Mouse (Mus musculus) kidney, embryonic 16.5 days (tissue): ENCODE data around the gene Plppr2. TPM values are rescaled to one million over a fixed set of nuclear protein-coding genes. Genes with fewer than 3 reads are reported as not detected.
A peak's percentile ranks its signal among the peaks of the same experiment; 100 is the strongest.

ENCODE experiments used
- ATAC-seq: fragments of 200-750 bp; cut with Nextera tagmentation; 2 replicates; pipeline ENCODE4 v1.8.0; 2017; ENCODE audit warnings: moderate TSS enrichment; ENCODE audit not compliant: low FRiP score, low TSS enrichment
- H3K27ac ChIP-seq: fragments of 300-500 bp; sonication (generic); 2 replicates; pipeline ENCODE4 v1.5.1; 2014; ENCODE audit warnings: low read length
- H3K27me3 ChIP-seq: fragments of 300-500 bp; sonication (generic); 2 replicates; pipeline ENCODE4 v1.6.1; 2014; ENCODE audit warnings: low read length, control low read depth, mixed read lengths; ENCODE audit not compliant: insufficient read depth
- H3K36me3 ChIP-seq: fragments of 300-500 bp; sonication (generic); 2 replicates; pipeline ENCODE4 v1.6.1; 2014; ENCODE audit warnings: low read length, control low read depth, mixed read lengths; ENCODE audit not compliant: insufficient read depth
- H3K4me1 ChIP-seq: fragments of 300-500 bp; sonication (generic); 2 replicates; pipeline ENCODE4 v1.6.1; 2014; ENCODE audit warnings: low read length, control low read depth, mixed read lengths; ENCODE audit not compliant: insufficient read depth
- H3K4me2 ChIP-seq: fragments of 300-500 bp; sonication (generic); replicated peaks from 2 replicates; pipeline ENCODE4 v1.6.1; 2014; ENCODE audit warnings: low read depth, low read length
- H3K4me3 ChIP-seq: fragments of 300-500 bp; sonication (generic); 2 replicates; pipeline ENCODE4 v1.5.1; 2014; ENCODE audit warnings: mild to moderate bottlenecking, low read length
- H3K9ac ChIP-seq: fragments of 300-500 bp; sonication (generic); replicated peaks from 2 replicates; pipeline ENCODE4 v1.6.1; 2014; ENCODE audit warnings: low read length
- H3K9me3 ChIP-seq: fragments of 300-500 bp; sonication (generic); 2 replicates; pipeline ENCODE4 v1.6.1; 2016; ENCODE audit warnings: low read length, control low read depth
- WGBS: fragments of 180-500 bp; shearing (Covaris S2); extraction: QIAGEN DNeasy Blood & Tissue Kit; methylation state at CpG from one replicate; pipeline ENCODE4 v1.1.7; 2014; 5-methylcytosine and 5-hydroxymethylcytosine counted together
- polyA plus RNA-seq: library from polyadenylated mRNA; unstranded; fragments of >200 nt; fragmentation: Nextera tagmentation; extraction: Ambion mirVana; gene quantifications from 2 replicates; pipeline ENCODE4 v1.2.1, GENCODE M21; 2015

The Plppr2 gene
- polyA plus RNA-seq, 1 experiment from 2014 or later, result 10.4 TPM

DNA sequence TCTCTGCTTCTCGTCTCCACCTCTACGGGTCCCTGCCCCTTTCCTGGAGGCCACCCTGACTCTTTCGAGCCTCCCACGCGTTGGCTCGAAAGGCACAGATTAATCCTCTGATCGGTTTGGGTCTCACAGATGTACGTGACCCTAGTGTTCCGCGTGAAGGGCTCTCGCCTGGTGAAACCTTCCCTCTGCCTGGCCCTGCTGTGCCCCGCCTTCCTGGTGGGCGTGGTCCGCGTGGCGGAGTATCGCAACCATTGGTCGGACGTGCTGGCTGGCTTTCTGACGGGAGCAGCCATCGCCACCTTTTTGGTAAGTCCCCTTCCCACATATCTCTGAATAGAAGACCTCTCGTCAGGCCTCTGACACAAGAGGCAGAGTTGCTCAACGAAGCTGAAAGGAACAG is 7.4 kb downstream of the Plppr2 start:
- Histone ChIP-seq H3K27ac (no peak overlapping the region), H3K36me3 (no peaks in the 10 kb centered on the region), H3K4me1 (peaks cover 4% of the 10 kb centered on the region; the same call in 1 of the 2 replicates), H3K4me2 (peak overlapping the region; percentile 31; the same call in 1 of the 2 replicates), H3K9me3 (no peaks in the 10 kb centered on the region), H3K27me3 (0 out of 2 replicates have a peak, but pooled peaks cover 6% of the 10 kb centered on the region), H3K9ac (no peak overlapping the region), H3K4me3 (0 out of 2 replicates have a peak overlapping the region, but pooled peaks have one; percentile 6)
- no peak for ATAC-seq
- WGBS, result 9% methylated on average over 23 of the region's 23 CpGs

DNA sequence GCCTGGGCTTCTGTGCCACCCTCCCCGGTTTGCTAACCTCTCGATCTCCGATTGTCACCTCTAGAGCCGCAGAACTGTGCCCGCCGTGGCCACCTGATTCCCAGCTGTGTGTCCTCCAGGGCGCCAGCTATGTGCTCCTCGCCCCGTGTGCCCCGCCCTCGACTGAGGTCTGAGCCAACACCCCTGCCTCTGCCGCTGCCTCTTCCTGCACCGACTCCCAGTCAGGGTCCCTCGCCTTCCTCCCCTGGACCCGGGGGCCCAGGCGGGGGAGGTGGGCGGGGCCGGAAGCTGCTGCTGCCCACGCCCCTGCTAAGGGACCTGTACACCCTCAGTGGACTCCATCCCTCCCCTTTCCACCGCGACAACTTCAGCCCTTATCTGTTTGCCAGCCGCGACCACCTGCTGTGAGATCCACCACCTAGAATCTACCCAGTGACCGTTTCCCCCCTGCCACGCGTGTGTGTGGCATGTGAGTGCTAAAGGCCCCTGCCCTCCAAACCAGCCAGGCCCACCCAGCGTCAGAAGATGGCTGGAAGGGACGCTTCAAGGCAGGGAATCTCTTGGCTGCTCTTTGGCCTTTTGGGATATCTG is 10.8 kb downstream of the Plppr2 start:
- H3K36me3 ChIP-seq, result no peaks in the 10 kb centered on the region
- H3K4me3 ChIP-seq, result no peak overlapping the region
- H3K27ac ChIP-seq, result no peak overlapping the region
- no peak overlapping the region for H3K9ac ChIP-seq
- H3K9me3 ChIP-seq, result no peaks in the 10 kb centered on the region
- peaks cover 4% of the 10 kb centered on the region; the same call in 1 of the 2 replicates for H3K4me1 ChIP-seq
- peak overlapping the region; percentile 11; the same call in 1 of the 2 replicates for H3K4me2 ChIP-seq
- 0 out of 2 replicates have a peak, but pooled peaks cover 6% of the 10 kb centered on the region for H3K27me3 ChIP-seq
- ATAC-seq, result no peak
- WGBS, result 5% methylated on average over 28 of the region's 28 CpGs

DNA sequence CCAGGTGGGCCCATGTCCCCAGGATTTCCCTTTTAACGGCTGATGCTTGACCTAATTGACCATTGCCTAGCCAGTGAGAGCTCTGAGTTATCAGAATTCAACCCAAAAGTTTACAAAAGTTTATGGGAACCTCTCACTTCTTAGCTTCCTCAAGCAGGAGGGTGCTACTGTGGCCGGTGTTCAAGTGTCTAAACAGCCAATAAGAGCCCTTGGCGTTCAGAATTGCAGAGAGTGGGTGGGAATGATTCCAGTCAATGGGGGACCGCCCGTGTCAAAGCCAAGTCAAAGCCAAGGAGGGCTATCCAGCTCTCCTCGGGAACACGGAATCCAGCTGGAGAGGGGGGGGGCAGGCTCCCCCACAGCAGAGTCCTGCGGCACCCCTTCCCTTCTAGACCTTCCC is 11.3 kb downstream of the Plppr2 start:
- no peak overlapping the region for H3K9ac ChIP-seq
- no peaks in the 10 kb centered on the region for H3K9me3 ChIP-seq
- ATAC-seq, result no peak
- 0 out of 2 replicates have a peak, but pooled peaks cover 6% of the 10 kb centered on the region for H3K27me3 ChIP-seq
- 55% methylated on average over 8 of the region's 8 CpGs for WGBS
- no peaks in the 10 kb centered on the region for H3K36me3 ChIP-seq
- peaks cover 4% of the 10 kb centered on the region; the same call in 1 of the 2 replicates for H3K4me1 ChIP-seq
- H3K4me3 ChIP-seq, result no peak overlapping the region
- no peak overlapping the region for H3K27ac ChIP-seq
- H3K4me2 ChIP-seq, result no peak overlapping the region

DNA sequence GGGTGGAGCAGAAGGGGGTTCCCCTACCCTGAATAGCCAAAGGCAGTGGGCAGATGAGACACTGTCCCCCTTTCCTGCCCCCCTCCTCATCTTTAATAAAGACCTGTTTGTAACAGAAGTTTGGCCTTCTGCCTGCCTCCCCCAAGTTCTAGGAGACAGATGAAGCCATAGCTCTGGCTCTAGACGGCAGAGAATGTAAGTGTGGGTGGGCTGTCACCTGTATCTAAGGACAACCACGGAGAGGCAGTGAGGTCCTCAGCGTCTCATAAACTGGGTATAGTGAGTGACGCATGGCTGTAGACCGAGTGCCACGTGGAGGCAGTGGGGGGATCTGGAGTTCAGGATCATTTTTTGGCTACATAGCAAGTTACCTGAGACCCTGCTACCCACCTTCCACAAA is 12.0 kb downstream of the Plppr2 start:
- Histone ChIP-seq H3K4me2 (no peak overlapping the region), H3K9ac (no peak overlapping the region), H3K27ac (no peak overlapping the region), H3K4me1 (peaks cover 4% of the 10 kb centered on the region; the same call in 1 of the 2 replicates), H3K4me3 (no peak overlapping the region), H3K36me3 (no peaks in the 10 kb centered on the region), H3K27me3 (0 out of 2 replicates have a peak, but pooled peaks cover 6% of the 10 kb centered on the region), H3K9me3 (no peaks in the 10 kb centered on the region)
- ATAC-seq, result no peak
- 58% methylated on average over 6 of the region's 6 CpGs for WGBS

DNA sequence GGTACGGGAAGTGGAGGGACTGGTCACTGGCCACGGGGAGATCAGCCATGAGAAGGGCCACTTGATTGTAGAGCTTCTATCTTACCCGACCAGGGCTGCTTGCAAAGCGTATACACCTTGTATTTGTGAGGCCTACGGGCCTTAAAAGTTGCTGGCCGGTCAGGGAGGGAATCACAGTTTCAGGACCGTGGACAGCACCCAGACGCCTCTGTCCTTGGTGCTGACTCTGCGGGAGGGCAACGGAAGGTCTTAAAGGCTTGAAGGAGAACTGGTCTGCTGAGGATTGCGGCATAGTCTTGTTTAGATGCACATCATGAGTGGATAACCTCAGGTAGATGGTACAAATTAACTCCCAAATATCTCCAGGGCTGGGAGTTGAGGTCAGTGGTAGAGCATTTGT is 13.5 kb downstream of the Plppr2 start:
- ATAC-seq, result no peak
- Histone ChIP-seq H3K4me2 (no peak overlapping the region), H3K27me3 (0 out of 2 replicates have a peak, but pooled peaks cover 6% of the 10 kb centered on the region), H3K4me3 (no peak overlapping the region), H3K4me1 (peaks cover 4% of the 10 kb centered on the region; the same call in 1 of the 2 replicates), H3K27ac (no peak overlapping the region), H3K9ac (no peak overlapping the region), H3K9me3 (no peaks in the 10 kb centered on the region), H3K36me3 (no peaks in the 10 kb centered on the region)
- WGBS, result 17% methylated on average over 11 of the region's 11 CpGs

DNA sequence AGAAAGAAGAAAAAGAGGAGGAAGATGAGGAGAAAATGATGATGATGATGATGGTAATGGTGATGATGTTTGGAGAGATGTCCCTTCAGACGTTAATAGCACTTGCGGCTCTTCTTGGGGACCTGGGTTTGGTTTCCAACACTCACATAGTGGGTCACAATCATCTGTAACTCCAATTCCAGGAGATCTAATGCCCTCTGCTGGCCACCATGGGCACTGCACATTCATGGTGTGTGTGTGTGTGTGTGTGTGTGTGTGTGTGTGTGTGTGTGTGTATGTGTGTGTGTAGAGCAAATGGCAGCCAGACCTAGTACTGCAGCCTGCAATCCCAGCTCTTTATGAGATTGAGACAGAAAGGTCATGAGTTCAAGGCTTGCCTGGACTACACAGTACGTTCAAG is 15.1 kb downstream of the Plppr2 start:
- Histone ChIP-seq H3K9ac (no peak overlapping the region), H3K27me3 (0 out of 2 replicates have a peak, but pooled peaks cover 6% of the 10 kb centered on the region), H3K4me3 (no peak overlapping the region), H3K9me3 (no peaks in the 10 kb centered on the region), H3K4me1 (peaks cover 10% of the 10 kb centered on the region), H3K4me2 (no peak overlapping the region), H3K27ac (no peak overlapping the region), H3K36me3 (no peaks in the 10 kb centered on the region)
- WGBS, result 81% methylated on average over 3 of the region's 3 CpGs
- ATAC-seq, result no peak

DNA sequence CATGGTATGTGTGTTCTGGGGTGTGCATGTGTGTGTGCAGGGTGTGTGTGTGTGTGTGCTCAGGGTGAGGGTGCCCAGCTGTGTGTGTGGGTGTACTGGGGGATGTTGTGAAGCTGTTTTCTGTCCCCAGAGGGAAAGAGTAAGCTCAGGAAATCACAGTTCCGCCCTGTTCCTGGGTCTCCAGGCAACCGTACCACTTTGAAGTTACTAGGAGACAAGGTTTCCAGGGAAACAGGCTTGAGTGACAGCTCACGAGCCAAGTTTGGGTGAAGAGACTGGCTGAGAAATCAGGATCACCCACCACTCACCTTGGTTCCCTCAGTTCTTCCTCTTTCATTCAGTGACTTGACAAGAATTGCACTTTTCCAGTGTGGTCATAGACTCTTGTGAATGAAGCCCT is 16.8 kb downstream of the Plppr2 start:
- H3K27ac ChIP-seq, result no peak overlapping the region
- ATAC-seq, result no peak
- no peaks in the 10 kb centered on the region for H3K27me3 ChIP-seq
- H3K4me2 ChIP-seq, result no peak overlapping the region
- H3K4me1 ChIP-seq, result peaks cover 5% of the 10 kb centered on the region
- 18% methylated on average over 3 of the region's 3 CpGs for WGBS
- H3K9me3 ChIP-seq, result no peaks in the 10 kb centered on the region
- H3K4me3 ChIP-seq, result no peak overlapping the region
- H3K9ac ChIP-seq, result no peak overlapping the region
- H3K36me3 ChIP-seq, result peaks cover 6% of the 10 kb centered on the region; the same call in 1 of the 2 replicates

DNA sequence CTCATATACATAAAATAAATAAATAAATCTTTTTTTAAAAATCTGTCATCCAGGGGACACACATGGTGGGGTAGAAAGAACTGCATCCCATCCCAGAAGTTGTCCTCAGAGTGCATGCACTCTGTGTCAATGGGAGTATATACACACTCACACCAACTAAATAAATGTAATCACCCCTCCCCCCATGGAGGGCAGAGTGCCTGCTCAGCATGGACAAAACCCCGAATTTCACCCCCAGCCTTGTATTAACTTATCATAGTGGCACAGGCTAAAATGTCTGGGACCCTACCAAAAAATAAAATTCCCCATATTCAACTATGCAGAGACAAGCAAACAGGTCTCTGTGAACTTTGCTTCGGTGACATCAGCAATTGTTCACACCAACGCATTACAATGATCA is 17.8 kb downstream of the Plppr2 start:
- Histone ChIP-seq H3K9me3 (no peaks in the 10 kb centered on the region), H3K4me3 (no peak overlapping the region), H3K27ac (no peak overlapping the region), H3K4me1 (peaks cover 6% of the 10 kb centered on the region), H3K36me3 (peaks cover 7% of the 10 kb centered on the region; the same call in 1 of the 2 replicates), H3K4me2 (no peak overlapping the region), H3K27me3 (no peaks in the 10 kb centered on the region), H3K9ac (no peak overlapping the region)
- WGBS, result 74% methylated on average over 3 of the region's 3 CpGs
- no peak for ATAC-seq

DNA sequence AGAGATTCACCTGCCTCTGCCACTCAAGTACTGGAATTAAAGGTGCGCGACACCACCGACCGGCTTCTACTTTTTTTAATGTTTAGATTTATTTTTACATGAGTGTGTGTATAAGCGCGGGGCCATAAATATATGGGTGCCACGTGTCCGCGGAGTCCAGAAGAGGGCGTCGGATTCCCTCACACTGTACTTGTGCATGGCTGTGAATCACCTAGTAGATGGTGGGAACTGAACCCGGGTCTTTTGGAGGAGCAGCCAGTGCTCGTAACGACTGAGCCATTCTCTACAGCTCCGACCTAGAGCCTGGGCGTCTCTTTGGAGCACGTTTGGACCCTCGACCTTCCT is 18.4 kb downstream of the Plppr2 start:
- 2% methylated on average over 18 of the region's 18 CpGs for WGBS

DNA sequence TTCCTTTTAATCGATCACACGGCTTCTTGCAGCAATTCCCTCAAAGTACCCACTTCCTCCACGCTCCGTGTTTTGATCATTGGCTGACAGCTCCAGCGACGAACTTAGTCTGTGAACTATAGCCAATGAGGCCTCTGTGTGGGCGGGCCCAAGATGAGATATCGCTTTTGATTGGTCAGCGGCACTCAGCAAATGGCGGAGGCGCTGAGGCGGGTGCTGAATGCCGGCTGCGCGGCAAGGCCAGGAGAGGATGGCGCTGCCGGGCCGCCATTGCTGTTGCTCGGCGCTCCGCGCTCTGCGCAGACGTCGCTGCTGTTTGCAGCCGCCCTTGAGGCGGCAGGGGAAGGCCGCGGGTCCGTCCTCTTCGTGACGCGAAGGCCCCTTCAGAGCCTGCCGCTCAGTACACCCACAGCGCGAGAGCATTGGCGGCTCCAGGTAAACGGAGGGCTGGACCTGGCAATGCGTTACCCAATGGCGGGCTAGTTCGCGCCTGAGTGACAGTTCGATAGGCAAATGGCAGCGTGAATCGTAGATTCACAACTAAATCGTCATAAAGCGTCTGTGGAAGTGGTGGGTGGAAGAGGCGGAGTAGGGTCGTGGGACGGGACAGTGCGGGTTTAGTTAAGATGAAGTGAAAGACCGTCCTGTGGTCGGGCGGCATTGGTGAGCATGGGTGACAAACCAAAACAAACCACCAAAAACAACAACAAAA is 18.9 kb downstream of the Plppr2 start, which contains the start of gene Swsap1:
Swsap1 (plus strand) TSS at position 186 of the 712 bp plus-strand sequence.
- peaks cover 7% of the 10 kb centered on the region; the same call in 1 of the 2 replicates for H3K36me3 ChIP-seq
- WGBS, result under 1% methylated on average over 54 of the region's 54 CpGs
- H3K4me2 ChIP-seq, result peak within 1 kb of the TSS; percentile 72
- H3K9ac ChIP-seq, result peak within 1 kb of the TSS; percentile 78
- no peaks in the 10 kb centered on the region; the same call in 1 of the 2 replicates for H3K27me3 ChIP-seq
- peak; percentile 97 for ATAC-seq
- no peaks in the 10 kb centered on the region for H3K9me3 ChIP-seq
- H3K27ac ChIP-seq, result peak within 1 kb of the TSS; percentile 91
- H3K4me1 ChIP-seq, result peaks cover 17% of the 10 kb centered on the region
- peak within 1 kb of the TSS; percentile 76 for H3K4me3 ChIP-seq

More for the DNA sequence above, 18.4 kb downstream of the Plppr2 start:
- H3K9me3 ChIP-seq, result no peaks in the 10 kb centered on the region
- peak overlapping the region; percentile 78 for H3K9ac ChIP-seq
- H3K27ac ChIP-seq, result peak overlapping the region; percentile 71; the same call in 1 of the 2 replicates
- H3K27me3 ChIP-seq, result no peaks in the 10 kb centered on the region; the same call in 1 of the 2 replicates
- peak overlapping the region; percentile 72 for H3K4me2 ChIP-seq
- H3K36me3 ChIP-seq, result peaks cover 7% of the 10 kb centered on the region; the same call in 1 of the 2 replicates
- peaks cover 12% of the 10 kb centered on the region for H3K4me1 ChIP-seq
- H3K4me3 ChIP-seq, result peak overlapping the region; percentile 76
- ATAC-seq, result peak; percentile 58
